Mouse (Mus musculus) gastrocnemius, postnatal 25 days (tissue): ENCODE measurements at regions not wholly inside any gene's neighbourhood (a gene's known extent, or its start where the extent isn't known, plus 50 kb on each side); places are given as distances from the start of the nearest gene placed in this dataset.

Experiments
- DNase-seq: peaks from one replicate; pipeline ENCODE4 v3.0.0; 2022

DNA sequence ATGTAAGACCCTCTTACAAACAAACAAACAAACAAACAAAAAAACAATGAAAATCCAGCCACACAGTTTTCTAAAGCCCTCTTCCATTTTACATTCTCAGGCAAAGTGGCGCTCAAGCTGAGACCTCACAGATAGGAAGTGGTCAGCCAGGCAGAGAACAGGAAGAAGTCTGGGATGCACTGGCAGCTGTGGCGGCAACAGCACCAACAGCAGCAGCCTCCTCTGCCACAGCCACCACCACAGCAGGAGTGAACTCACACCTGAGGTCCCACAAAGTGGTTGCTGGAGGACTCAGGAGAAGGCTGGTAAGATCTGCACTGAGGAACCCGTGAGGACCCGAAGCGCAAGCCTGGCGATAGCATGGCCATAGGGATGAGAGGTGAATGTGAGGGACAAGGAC is 156.3 kb downstream of the Grm4 start:
- no peak for DNase-seq

DNA sequence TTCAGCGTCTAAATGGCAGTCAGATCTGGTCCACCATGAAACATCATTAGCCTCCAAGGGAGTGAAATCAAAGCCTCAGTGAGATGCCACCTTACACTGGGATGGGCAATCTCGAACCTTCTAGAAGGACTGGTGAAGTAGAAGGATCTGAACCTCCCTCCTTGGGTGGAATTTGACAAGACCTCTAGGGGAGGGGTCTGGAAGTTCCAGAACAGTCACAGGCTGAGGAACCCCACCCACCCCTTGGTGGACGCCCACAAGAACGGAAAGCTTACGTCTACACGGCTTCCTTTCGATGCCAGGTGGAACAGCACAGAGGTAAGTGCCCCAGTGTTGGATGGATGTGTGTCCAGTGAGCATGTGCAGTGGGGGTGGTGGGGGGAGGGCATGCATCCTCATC is 156.9 kb downstream of the Grm4 start:
- DNase-seq = no peak

DNA sequence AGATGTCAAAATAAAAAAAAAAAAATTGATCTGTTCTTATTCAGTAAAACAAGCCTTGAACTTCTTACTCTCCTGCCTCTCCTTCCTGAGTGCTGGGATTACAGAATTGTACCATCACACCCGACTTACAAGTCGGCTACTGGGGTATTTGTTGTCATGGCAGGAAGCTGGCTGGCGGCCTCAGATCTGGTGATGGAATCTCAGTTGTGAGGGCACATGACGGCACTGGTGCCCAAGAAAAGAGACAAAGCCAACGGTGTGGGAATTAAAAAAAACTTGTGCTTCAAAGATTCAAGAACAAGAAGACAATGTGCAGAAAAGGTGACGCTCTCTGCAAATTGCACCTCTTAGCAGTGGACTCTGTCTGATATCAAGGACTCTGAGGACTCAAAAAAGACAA is 157.3 kb downstream of the Grm4 start:
- DNase-seq = no peak

DNA sequence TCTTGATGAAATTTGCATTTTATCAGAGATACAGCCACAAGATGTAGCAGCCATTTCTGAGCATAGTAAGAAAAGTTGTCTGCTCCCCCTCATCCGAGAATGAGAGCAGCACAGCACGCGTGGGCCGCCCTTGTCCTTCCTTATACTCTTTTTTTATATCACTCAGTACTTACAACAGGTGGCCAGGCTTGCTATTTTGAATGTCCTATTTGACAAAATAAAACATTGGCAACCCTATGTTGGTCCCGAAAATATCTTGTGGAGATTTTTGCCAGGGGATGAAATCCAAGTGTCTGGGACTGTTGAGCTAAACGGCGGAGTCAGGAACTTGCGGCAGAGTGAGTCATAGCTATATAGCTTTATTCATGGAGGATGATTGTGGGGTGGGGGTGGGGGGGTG is 158.0 kb upstream of the Lemd2 start:
- no peak for DNase-seq

DNA sequence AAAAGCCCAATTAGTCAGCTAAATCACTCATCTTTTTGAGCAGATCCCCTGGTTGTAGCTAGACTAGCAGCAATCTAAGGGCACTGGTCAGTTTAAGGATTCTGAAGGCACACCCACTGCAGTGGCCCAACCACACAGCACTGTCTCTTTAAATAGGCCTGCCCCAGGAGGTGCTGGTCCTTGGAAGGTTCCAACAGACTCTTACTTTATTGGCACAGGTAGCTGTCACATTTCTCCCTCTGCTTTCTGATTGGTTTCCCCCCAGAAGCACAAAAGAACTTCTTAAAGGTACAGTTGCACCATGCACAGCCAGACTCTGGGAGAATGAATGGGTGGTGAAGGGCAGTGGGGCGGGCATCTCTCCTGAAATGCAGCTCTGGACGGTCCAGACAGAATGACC is 157.1 kb upstream of the Lemd2 start:
- peak; percentile 19 for DNase-seq

DNA sequence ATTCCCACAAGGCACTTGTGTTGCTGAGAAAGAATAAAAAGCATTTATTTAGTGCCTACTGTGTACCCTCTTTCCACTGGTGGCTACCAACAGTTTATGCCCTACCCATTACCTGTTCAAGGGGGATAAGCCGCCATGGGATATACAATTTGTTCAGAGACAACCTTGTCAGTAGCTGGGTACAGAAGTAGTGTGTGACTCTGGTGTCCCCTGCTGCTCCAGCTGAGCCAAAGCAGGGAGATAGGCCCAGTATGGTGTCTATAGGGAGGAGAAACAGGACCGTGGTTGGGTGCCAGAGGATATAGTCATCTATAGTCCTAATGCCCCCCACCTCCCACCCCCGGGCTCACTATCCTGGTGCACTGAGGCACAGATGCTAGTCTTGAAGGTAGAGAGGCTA is 152.6 kb upstream of the Lemd2 start:
- DNase-seq = no peak

- no peak for DNase-seq
These were observed 151.4 kb upstream of the Lemd2 start for GRCm38 (mm10) chr17:27355717-27356116.

DNA sequence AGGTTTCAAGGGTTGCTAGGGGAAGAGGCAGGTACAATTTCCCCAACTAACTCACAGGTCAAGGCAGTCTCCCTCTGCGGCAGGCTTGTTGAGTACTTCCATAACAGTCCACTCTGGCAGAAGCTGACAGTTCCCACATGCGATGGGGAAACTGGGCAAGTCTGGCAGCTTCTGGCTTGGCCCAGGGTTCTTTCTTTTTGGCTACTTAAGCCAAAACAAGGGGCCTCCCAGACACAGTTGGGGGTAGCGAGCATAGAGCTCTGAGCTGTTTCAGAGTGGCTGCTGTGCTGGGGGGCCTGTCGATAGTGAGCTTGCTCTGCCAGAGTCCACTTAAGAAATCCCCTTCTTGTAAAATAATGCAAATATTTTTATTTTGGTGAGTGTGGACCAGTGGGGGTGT is 150.8 kb upstream of the Lemd2 start:
- no peak for DNase-seq

GRCm38 (mm10) chr17:27349911-27350310 is 145.6 kb upstream of the Lemd2 start:
- DNase-seq = no peak

GRCm38 (mm10) chr17:27349432-27349831 is 145.2 kb upstream of the Lemd2 start:
- no peak for DNase-seq

DNA sequence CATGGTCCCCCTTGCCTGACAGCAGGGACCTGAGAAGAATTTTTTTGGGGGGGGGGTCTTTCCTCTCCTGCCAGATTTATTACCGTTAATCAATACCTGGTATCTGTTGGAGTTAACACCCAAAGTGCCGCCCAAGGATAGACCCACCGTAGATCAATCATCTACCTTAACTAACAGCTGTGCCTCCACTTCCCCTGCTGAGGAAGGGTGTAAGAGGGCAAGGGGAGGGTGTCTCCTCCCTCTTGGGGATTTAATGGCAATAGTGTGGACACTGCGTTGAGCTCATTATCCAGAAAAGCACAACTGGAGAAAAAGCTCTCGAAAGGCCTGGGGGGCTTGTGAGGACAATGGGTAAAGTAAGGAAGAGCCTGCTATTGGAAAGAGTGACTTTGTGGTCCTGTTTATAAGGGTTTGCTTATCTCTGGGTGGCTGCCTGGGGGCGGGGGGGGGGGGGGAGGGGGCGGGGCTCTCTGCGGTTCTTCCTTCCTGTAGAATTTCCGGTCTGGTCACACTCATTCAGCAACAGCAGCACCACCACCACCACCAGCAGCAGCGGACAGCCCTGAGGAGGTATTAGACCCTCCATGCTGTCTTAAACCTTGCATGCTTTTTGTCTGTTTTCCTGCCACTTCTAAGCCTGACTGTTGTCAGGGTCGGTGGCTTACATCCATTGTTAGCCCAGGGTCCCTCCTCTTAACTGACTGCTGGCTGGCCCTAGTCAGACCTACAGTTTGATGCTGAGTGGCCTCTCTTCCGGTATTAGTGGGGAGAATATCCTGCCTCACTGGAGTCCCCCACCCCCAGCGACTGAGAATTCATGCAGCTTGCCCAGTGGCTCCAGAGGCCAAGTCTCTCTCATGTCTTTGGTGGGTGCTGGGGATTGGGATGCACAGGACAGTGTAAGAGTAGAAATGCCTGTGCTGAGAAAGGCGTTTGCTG is 138.0 kb upstream of the Lemd2 start:
- no peak for DNase-seq

DNA sequence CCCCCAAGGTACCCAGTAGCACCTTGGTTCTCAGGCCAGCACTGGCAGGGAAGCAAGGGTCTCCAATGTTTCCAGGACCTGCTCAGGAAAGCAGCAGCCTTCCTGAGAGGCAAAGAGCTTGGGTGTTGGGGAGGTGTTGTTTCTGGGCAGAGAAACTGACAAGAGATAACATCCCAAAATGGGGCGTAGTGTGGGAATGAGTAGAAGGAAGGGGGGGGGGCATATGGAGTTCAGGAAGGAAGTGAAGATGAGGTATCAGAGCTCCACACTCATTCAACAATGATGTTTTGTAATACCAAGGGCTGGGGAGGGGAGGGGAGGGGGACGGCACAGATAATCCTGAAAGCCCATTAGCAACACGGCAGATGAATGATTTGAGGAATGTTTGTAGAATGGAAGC is 135.6 kb upstream of the Lemd2 start:
- no peak for DNase-seq

DNA sequence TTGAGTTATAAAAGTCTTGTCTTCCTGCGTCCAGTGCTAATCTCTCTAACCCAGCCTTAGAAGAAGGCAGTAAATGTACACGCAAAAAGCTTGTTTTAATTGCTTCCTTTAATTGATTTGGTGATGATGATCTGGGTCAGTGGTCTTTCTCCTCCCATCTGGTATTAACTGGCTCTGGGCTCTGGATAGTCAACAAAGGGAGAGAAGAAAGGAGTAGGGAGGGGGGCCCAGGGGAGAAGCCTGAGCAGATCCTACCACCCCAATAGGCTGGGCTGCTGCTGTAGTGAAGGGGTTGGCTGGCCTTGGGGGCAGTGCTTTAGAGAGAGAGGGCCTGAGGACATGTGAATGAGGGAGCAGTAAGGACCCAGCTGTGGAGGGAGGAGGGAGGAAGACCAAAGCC is 135.0 kb upstream of the Lemd2 start:
- no peak for DNase-seq

GRCm38 (mm10) chr17:27335621-27336020 is 131.4 kb upstream of the Lemd2 start:
- no peak for DNase-seq

DNA sequence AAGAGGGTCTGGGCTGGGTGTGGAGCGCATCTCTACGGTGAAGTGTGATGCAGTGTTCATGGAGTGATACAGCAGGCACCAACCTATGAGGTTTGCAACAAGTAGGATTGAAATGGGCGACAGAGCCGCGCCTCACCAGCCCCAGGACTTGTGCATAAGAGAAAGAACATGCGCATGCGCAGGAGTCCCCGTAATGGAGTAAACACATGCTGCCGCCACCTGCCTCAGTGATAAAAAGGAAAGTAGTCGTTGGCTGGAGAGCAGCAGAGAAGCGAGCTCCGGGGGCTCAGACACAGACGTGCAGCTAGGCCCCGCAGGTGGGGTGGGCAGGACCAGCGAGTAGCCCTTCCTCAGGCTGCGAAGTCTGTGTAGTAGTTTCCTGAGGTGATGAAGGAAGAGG is 129.3 kb upstream of the Lemd2 start:
- DNase-seq = no peak

DNA sequence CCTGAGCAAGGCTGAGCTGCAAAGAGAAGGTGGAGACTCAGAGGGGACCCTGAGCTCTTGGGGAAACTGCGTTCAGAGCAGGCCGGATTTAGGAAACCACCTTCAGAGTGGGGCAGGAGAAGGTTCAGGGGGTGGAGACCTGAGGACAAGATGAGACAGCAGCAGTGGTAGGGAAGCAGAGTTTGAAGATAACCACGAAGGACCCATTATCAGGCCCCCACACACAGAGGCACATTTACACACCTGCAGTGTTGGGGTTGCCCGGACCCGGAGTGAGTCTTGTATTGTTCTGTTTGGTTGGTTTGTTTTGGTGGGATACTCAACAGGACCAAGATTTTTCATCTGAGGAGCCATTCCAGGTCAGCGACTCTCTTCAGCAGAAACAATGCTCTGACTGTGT is 128.9 kb upstream of the Lemd2 start:
- DNase-seq = no peak

DNA sequence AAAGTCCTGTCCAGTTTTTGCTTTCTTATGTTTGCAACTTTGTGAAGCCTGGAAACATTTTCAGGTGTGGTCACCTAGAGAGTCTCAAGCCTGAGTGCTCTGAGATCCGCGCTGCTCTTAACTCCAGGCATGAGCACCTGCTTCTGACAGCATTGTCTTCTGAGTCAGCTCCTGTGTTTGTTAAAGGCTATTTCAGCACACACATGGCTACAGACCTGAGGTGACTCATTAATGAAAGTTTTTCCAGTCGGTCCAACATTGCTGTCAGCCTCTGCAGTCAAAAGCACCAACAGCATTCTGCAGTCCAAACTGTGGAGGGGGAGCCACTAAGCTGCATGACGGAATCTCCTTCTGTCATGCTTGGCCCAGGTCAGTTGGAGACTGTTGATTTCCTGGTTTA is 127.8 kb upstream of the Lemd2 start:
- no peak for DNase-seq

- no peak for DNase-seq
These were observed 127.4 kb upstream of the Lemd2 start for GRCm38 (mm10) chr17:27331630-27332029.

DNA sequence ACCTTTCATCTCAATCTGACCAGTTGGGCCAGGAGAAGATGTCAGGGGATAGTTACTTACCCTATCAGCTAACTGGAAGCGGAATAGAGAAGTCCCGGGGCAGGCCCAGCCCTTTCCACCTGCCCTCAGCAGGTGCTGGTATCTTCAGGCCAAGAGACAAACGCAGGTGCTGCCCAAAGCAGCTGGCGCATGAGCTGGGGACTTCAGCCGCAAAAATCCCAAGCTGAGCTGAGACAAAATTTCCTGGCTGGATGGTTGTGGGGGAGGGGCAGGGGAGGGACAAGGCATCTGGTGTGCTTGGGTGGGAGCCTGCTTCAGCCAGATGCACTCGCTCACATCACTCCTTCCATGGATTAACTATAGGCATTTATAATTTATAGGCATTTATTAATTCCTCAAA is 125.5 kb upstream of the Lemd2 start:
- DNase-seq = no peak

- DNase-seq = no peak
These were observed 124.9 kb upstream of the Lemd2 start for GRCm38 (mm10) chr17:27329183-27329582.

DNA sequence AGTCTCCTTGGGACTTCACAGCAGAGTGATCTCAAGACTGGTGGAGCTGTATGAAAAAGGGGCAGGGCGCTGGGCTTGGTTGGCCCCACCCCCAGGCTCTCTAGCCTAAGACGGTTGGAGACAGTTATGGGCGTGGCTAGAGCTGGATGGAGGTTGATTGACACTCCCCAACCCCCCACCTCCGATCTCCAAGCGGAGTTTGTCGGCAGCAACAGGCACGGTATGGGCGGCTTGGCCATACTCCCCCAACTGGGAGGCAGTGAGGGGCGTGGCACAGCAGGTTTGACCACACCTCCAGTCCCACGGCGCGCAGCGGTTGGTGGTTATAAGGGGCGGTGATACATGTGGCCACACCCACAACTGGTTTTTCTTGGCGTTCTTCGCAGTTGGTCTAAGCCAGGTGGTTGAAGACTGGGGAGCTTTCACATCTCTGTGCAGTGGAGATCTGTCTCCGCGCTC is 120.8 kb upstream of the Lemd2 start:
- peak; percentile 82 for DNase-seq

GRCm38 (mm10) chr17:27323513-27323912 is 119.2 kb upstream of the Lemd2 start:
- no peak for DNase-seq

GRCm38 (mm10) chr17:27322891-27323509 is 118.7 kb upstream of the Lemd2 start:
- DNase-seq = no peak
